Mouse (Mus musculus): ENCODE measurements around the gene Sirpb1a.
"Not testable (repeated sequence)": the region's sequence is repeated elsewhere in the genome, so short reads cannot be mapped to it uniquely, and the experiment has no call there.

Gene Sirpb1a

DNA sequence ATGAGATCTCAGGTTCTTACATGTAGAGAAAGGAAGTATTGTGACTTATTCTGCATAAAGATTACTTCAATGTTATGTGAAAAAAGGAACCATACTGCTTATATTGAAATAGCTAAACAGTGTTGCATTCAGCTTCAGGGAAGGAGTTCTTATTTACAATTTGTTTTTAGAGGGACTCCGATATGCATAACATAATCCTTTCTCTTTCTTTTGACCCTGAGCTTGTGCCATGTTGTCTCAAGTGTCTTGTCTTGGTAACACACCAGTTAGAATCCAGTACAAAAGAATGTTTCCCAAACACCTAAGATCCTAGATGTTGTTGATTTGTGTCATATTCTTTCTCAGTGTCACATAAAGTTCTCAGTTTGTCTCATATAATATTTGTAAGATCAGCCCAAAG is at the start of gene Sirpb1a:
Gene Sirpb1a, minus strand, starts transcription at position 74 of the 400 bp plus-strand sequence.
- not testable (repeated sequence) for DNase-seq (ENCODE audit: low read depth, low spot score); H3K36me3 ChIP-seq (ENCODE audit: control insufficient read depth, insufficient read depth, low read length, poor library complexity, severe bottlenecking); H3K27me3 ChIP-seq (ENCODE audit: control insufficient read depth, insufficient read depth, low read length, poor library complexity, severe bottlenecking)

DNA sequence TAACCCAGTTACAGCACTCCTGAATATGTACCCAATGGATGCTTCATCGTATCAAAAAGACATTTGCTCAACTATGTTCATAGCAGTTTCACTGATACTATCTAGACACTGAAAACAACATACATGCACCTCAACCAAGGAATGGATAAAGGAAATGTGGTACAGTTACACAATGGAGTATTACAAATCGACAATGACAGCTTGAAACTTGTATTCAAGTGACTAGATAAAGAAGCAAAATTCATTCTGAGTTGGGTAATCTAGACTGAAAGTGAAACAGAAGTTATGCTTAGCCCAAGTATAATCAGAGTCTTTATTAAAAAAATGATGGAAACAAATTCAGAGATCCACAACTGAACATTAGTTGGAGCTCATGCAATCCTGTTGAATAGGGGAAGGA is 48.5 kb upstream of the Sirpb1a start:
- not testable (repeated sequence) for DNase-seq (ENCODE audit: low read depth, low spot score); H3K27me3 ChIP-seq (ENCODE audit: control insufficient read depth, insufficient read depth, low read length, poor library complexity, severe bottlenecking); H3K36me3 ChIP-seq (ENCODE audit: control insufficient read depth, insufficient read depth, low read length, poor library complexity, severe bottlenecking)

DNA sequence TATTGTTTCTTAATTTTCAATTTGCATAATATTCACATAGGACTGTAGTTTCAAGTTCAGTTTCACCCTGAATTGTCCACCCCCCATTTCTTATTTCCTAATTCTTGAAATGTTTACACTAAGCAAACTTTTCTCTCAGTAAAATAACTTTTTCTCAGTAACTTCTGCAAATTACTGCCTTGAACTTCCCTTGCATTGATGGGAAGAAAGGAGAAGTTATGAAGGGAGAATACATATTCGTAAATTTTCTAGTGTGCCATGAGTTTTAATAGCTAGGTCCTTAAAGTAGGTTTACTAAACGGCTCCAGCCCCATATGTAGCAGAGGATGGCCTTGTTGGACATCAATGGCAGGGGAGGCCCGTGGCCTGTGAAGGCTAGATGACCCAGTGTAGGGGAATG is 43.8 kb upstream of the Sirpb1a start:
- not testable (repeated sequence) for H3K36me3 ChIP-seq (ENCODE audit: control insufficient read depth, insufficient read depth, low read length, poor library complexity, severe bottlenecking); H3K27me3 ChIP-seq (ENCODE audit: control insufficient read depth, insufficient read depth, low read length, poor library complexity, severe bottlenecking); DNase-seq (ENCODE audit: low read depth, low spot score)

DNA sequence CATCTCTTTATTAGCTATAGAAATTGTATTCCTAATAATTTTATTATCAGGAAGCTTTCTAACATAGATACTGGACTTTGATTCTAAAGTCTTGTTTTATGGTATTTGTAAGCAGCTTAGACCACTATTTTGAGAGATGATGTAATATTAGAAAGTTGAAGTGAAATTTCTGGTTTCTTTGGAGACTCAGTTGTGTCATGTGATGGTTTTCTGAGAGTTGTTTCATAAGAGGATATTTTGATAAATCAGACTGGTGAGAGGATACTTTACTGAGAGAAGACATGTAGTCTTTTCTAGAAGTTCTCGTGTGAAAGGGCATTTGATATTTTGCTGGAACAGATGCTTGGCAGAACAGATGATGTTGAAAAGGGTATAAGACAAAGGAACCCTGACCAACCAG is 17.6 kb upstream of the Sirpb1a start:
- H3K36me3 ChIP-seq (ENCODE audit: control insufficient read depth, insufficient read depth, low read length, poor library complexity, severe bottlenecking); DNase-seq (ENCODE audit: low read depth, low spot score); H3K27me3 ChIP-seq (ENCODE audit: control insufficient read depth, insufficient read depth, low read length, poor library complexity, severe bottlenecking): not testable (repeated sequence)

DNA sequence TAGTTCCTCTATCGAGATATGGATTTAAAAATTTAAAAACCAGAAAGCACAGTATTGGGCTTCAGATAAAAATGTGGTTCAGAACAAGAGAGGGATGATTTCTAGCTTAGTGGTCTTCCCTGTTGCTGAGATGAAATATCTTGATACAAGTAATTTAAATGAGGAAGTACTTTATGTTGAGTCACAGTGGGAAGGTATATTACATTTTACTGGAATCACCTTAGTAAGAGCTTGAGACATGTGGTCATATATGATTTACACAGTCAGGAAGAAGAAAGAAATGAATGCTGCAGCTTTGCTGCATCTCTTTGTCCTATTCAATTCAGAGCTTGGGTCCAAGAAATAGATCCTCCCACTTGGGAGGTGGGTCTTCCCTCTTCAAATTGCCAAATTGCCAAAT is 13.5 kb upstream of the Sirpb1a start:
- not testable (repeated sequence) for H3K27me3 ChIP-seq (ENCODE audit: control insufficient read depth, insufficient read depth, low read length, poor library complexity, severe bottlenecking); DNase-seq (ENCODE audit: low read depth, low spot score); H3K36me3 ChIP-seq (ENCODE audit: control insufficient read depth, insufficient read depth, low read length, poor library complexity, severe bottlenecking)

DNA sequence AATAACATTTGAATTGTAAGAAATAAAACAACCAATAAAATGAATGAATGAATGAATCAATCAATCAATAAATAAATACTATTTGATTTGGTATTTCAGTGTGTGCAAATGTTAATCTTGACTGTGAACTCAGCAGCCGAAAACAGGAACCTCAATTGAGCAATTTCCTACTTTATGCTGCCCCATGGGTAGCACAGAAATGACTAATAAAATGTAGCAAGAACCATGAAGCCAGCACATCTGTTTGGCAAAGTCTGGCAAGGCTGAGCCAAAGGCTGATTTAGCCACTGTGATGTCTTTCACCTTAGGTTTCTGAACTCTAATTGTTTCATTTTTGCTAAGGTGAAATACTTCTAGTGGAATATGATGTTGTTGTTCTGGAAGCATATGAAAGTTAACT is 1.6 kb upstream of the Sirpb1a start:
- DNase-seq (ENCODE audit: low read depth, low spot score) = no peak
- Histone ChIP-seq H3K27me3 (ENCODE audit: control insufficient read depth, insufficient read depth, low read length, poor library complexity, severe bottlenecking) (no peaks in the 10 kb centered on the region), H3K36me3 (ENCODE audit: control insufficient read depth, insufficient read depth, low read length, poor library complexity, severe bottlenecking) (no peaks in the 10 kb centered on the region)

DNA sequence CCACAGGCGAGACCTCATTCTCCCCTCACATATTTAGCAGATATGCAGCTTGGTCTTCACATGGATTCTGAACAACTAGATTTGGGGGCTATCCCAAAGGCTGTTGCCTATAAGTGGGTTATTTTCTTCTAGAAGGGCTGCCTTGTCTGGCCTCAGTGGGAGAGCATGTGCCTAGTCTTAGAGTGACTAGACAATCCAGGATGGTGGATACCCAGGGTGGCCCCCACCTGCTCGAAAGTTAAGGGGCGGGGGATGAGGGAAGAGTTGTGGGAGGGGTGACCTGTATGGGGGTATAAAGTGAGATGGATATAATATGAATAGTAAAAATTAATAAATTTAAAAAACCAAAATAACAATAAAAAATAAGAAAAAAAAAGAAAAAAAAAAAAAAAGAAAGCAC is 70.6 kb downstream of the Sirpb1a start:
- H3K27me3 ChIP-seq (ENCODE audit: control insufficient read depth, insufficient read depth, low read length, poor library complexity, severe bottlenecking); DNase-seq (ENCODE audit: low read depth, low spot score); H3K36me3 ChIP-seq (ENCODE audit: control insufficient read depth, insufficient read depth, low read length, poor library complexity, severe bottlenecking): not testable (repeated sequence)

DNA sequence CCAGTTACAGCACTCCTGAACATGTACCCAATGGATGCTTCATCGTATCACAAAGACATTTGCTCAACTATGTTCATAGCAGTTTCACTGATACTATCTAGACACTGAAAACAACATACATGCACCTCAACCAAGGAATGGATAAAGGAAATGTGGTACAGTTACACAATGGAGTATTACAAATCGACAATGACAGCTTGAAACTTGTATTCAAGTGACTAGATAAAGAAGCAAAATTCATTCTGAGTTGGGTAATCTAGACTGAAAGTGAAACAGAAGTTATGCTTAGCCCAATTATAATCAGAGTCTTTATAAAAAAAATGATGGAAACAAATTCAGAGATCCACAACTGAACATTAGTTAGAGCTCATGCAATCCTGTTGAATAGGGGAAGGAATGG is 76.0 kb downstream of the Sirpb1a start:
- not testable (repeated sequence) for DNase-seq (ENCODE audit: low read depth, low spot score); H3K27me3 ChIP-seq (ENCODE audit: control insufficient read depth, insufficient read depth, low read length, poor library complexity, severe bottlenecking); H3K36me3 ChIP-seq (ENCODE audit: control insufficient read depth, insufficient read depth, low read length, poor library complexity, severe bottlenecking)

DNA sequence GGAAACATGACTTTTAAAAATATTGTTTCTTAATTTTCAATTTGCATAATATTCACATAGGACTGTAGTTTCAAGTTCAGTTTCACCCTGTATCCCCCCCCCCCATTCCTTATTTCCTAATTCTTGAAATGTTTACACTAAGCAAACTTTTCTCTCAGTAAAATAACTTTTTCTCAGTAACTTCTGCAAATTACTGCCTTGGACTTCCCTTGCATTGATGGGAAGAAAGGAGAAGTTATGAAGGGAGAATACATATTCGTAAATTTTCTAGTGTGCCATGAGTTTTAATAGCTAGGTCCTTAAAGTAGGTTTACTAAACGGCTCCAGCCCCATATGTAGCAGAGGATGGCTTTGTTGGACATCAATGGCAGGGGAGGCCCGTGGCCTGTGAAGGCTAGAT is 80.7 kb downstream of the Sirpb1a start:
- H3K27me3 ChIP-seq (ENCODE audit: control insufficient read depth, insufficient read depth, low read length, poor library complexity, severe bottlenecking); H3K36me3 ChIP-seq (ENCODE audit: control insufficient read depth, insufficient read depth, low read length, poor library complexity, severe bottlenecking); DNase-seq (ENCODE audit: low read depth, low spot score): not testable (repeated sequence)

DNA sequence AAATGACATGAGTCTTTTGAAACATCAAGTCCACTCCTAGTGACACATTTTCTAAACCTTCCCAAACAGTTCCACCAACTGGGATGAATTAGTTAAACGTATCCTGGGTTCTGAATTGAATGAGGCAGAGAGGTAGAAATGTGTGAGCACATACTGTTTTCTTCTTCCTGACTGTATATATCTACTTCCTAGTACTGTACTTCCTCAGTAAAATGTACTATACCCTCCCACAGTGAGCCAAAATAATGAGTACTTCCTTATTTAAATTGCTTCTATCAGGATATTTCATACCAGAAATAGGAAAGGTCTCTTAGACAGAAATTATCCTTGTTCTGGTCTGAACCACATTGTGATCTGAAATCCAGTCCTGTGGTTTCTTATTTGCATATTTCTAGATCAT is 86.0 kb downstream of the Sirpb1a start:
- no peak for DNase-seq (ENCODE audit: low read depth, low spot score)
- H3K36me3 ChIP-seq (ENCODE audit: control insufficient read depth, insufficient read depth, low read length, poor library complexity, severe bottlenecking) = no peaks in the 10 kb centered on the region

DNA sequence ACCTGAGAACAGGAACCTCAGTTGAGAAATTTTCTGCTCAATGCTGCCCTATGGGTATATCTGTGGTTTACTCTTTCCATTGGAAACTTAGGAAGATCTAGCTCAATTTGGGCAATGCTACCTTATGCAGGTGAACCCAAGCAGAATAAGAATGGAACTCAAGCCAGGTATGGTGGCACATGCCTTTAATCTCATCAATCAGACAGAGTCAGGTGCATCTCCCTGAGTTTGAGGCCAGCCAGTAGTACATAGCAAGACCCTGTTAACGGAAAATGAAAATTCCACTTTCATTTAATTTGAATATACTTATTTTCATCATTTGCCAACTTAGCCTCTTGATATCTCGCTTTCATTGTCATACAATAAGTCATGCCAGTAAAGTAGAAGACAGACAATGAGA is 92.1 kb downstream of the Sirpb1a start:
- no peak for DNase-seq (ENCODE audit: low read depth, low spot score)
- H3K36me3 ChIP-seq (ENCODE audit: control insufficient read depth, insufficient read depth, low read length, poor library complexity, severe bottlenecking) = no peaks in the 10 kb centered on the region

More for the DNA sequence above, 86.0 kb downstream of the Sirpb1a start:
- no peaks in the 10 kb centered on the region for H3K27me3 ChIP-seq (ENCODE audit: control insufficient read depth, insufficient read depth, low read length, poor library complexity, severe bottlenecking)

DNA sequence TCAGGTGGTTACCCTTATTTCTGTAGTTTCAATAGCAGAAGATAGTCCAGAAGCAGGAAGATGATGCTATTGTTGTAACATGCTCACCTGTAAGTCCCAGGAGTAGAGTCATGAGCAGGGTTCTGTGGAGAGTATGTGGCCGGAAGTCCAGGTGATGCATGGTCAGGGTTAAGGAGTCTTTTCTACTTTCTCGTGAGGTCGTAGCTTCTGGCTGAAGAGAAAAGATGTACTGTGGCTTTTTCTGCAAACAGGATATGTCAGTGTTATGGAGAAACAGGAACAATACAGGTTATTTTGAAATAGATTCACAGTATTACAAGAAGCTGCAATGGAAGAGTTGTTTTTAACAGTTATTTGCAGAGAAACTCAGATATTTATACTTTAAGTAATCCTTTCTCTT is 94.3 kb downstream of the Sirpb1a start, which contains the start of gene Gm9733:
Gene Gm9733, minus strand, starts transcription at position 240 of the 400 bp plus-strand sequence.
- Histone ChIP-seq H3K36me3 (ENCODE audit: control insufficient read depth, insufficient read depth, low read length, poor library complexity, severe bottlenecking) (no peaks in the 10 kb centered on the region), H3K27me3 (ENCODE audit: control insufficient read depth, insufficient read depth, low read length, poor library complexity, severe bottlenecking) (no peaks in the 10 kb centered on the region)
- DNase-seq (ENCODE audit: low read depth, low spot score) = no peak

More for the DNA sequence above, 92.1 kb downstream of the Sirpb1a start:
- H3K27me3 ChIP-seq (ENCODE audit: control insufficient read depth, insufficient read depth, low read length, poor library complexity, severe bottlenecking) = no peaks in the 10 kb centered on the region

DNA sequence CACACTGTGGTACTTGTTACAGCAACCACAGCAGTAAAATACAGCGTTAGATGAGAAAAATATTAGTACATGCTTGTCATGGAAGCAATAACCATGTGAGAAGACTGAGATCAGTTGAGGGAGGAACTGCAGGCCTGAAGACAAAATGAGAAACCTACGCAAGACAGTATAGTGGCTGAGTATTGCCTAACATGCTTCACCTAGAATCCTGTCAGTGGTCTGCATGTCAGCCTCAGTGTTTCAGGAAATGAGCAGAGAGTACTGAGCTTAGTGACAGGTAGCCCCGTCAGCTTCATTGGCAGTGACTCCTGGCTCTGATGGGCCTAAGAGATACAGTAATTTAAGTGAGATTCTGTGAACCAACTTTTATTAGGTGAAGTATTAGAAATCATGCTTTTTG is 94.8 kb downstream of the Sirpb1a start:
- DNase-seq (ENCODE audit: low read depth, low spot score) = no peak
- H3K27me3 ChIP-seq (ENCODE audit: control insufficient read depth, insufficient read depth, low read length, poor library complexity, severe bottlenecking) = no peaks in the 10 kb centered on the region
- no peaks in the 10 kb centered on the region for H3K36me3 ChIP-seq (ENCODE audit: control insufficient read depth, insufficient read depth, low read length, poor library complexity, severe bottlenecking)

DNA sequence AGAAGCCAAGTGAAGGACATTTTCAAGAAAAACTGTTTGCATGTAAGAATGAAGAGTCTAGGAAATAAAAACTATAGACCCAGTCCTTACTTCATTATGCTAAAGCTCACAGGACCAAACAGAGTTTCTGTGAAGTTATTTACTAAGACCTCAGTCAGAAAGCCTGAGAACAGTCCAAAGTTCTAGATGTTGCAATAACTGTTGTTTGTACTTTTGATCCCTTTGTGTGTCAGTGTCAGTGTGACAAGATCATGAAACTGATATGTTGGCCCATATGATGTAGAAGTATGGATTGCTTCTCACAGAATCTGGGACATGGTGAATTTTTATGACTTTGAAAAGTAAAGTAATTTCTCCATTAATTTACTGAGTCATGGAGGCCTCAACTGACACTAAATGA is 96.8 kb downstream of the Sirpb1a start:
- DNase-seq (ENCODE audit: low read depth, low spot score) = no peak
- Histone ChIP-seq H3K36me3 (ENCODE audit: control insufficient read depth, insufficient read depth, low read length, poor library complexity, severe bottlenecking) (no peaks in the 10 kb centered on the region), H3K27me3 (ENCODE audit: control insufficient read depth, insufficient read depth, low read length, poor library complexity, severe bottlenecking) (no peaks in the 10 kb centered on the region)

Data from splenic B cell, adult 2 months (primary cell).